Mouse (Mus musculus) midbrain, embryonic 10.5 days (tissue): ENCODE data around the gene Gcgr. TPM values are rescaled to one million over a fixed set of nuclear protein-coding genes. Genes with fewer than 3 reads are reported as not detected.

Experiments
- DNase-seq: peaks from one replicate; pipeline ENCODE4 v3.0.0-alpha.2; 2017; ENCODE audit warnings: low spot score
- H3K27ac ChIP-seq: fragments of 300-500 bp; sonication (generic); replicated peaks from 2 replicates; pipeline ENCODE4 v1.5.1; 2016; ENCODE audit warnings: mild to moderate bottlenecking
- H3K27me3 ChIP-seq: fragments of 300-500 bp; sonication (generic); 2 replicates; pipeline ENCODE4 v1.6.1; 2016; ENCODE audit warnings: low read depth, mild to moderate bottlenecking; ENCODE audit not compliant: poor library complexity, severe bottlenecking
- H3K36me3 ChIP-seq: fragments of 300-500 bp; sonication (generic); 2 replicates; pipeline ENCODE4 v1.6.1; 2016; ENCODE audit warnings: mild to moderate bottlenecking, moderate library complexity
- H3K4me1 ChIP-seq: fragments of 300-500 bp; sonication (generic); 2 replicates; pipeline ENCODE4 v1.6.1; 2016
- H3K4me3 ChIP-seq: fragments of 300-500 bp; sonication (generic); 2 replicates; pipeline ENCODE4 v1.5.1; 2016; ENCODE audit warnings: mild to moderate bottlenecking, moderate library complexity
- H3K9me3 ChIP-seq: fragments of 300-500 bp; sonication (generic); replicated peaks from 2 replicates; pipeline ENCODE4 v1.6.1; 2016; ENCODE audit warnings: mild to moderate bottlenecking
- WGBS: fragments of 180-500 bp; shearing (Covaris S2); methylation state at CpG from one replicate; pipeline ENCODE4 v1.1.7; 2016; 5-methylcytosine and 5-hydroxymethylcytosine counted together
- polyA plus RNA-seq: library from polyadenylated mRNA; unstranded; fragments of >200 nt; fragmentation: Nextera tagmentation; extraction: Ambion mirVana; gene quantifications from 2 replicates; pipeline ENCODE4 v1.2.1, GENCODE M21; 2016

The Gcgr gene
- polyA plus RNA-seq, 1 experiment from 2014 or later, result 0.26 TPM

DNA sequence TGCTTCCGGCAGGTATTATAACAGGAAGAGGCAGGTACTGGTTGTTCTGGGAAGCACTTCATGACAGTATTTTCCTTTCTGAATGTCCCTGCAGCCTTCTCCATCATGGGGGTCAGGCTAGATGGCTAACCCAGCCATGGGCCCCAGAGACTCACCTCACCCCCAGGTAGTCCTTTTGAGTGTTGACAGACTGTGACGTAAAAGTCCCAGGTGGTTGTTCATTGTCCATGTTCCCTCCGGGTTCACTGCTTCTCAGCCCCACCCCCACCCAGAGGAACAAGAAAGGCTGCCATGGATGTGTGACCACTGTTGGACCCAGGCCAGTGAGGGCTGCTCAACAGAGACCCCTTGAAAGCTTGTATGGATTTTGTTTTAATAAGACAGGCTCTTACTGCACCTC is 37.1 kb upstream of the Gcgr start:
- Histone ChIP-seq H3K9me3 (no peaks in the 10 kb centered on the region), H3K27me3 (no peaks in the 10 kb centered on the region), H3K27ac (peak overlapping the region; percentile 91), H3K4me1 (peaks cover 49% of the 10 kb centered on the region), H3K36me3 (peaks cover 60% of the 10 kb centered on the region), H3K4me3 (peak overlapping the region; percentile 93)
- DNase-seq, result no peak
- WGBS, result 83% methylated on average over 3 of the region's 3 CpGs

DNA sequence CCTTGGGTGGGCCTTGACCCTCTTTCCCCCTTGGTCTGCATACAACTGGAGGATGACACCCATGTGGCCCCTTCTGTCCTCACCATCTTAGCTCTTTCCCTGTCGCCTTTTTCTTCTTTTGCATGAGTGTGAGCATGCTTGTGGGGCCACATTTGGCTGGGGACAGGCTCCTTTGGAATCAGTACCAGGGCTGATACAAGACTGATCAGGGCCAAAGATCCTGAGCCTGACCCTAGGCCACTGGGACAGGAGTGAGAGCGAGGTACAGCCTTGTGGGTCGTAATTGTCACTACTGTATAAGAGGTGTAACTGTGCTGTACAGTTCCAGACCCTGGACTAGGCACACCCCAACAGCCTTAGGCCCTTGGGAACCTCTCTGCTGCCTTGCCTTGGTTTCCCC is 36.6 kb upstream of the Gcgr start:
- Histone ChIP-seq H3K4me1 (peaks cover 49% of the 10 kb centered on the region), H3K27me3 (no peaks in the 10 kb centered on the region), H3K9me3 (no peaks in the 10 kb centered on the region), H3K36me3 (peaks cover 60% of the 10 kb centered on the region), H3K4me3 (no peak overlapping the region), H3K27ac (no peak overlapping the region)
- 77% methylated on average over 3 of the region's 3 CpGs for WGBS
- no peak for DNase-seq

GRCm38 (mm10) chr11:120497436-120497835 is 33.1 kb upstream of the Gcgr start:
- H3K4me3 ChIP-seq, result no peak overlapping the region
- peaks cover 18% of the 10 kb centered on the region for H3K4me1 ChIP-seq
- DNase-seq, result no peak
- H3K9me3 ChIP-seq, result no peaks in the 10 kb centered on the region
- H3K36me3 ChIP-seq, result peaks cover 56% of the 10 kb centered on the region
- H3K27ac ChIP-seq, result no peak overlapping the region
- 92% methylated on average over 3 of the region's 3 CpGs for WGBS
- no peaks in the 10 kb centered on the region for H3K27me3 ChIP-seq

DNA sequence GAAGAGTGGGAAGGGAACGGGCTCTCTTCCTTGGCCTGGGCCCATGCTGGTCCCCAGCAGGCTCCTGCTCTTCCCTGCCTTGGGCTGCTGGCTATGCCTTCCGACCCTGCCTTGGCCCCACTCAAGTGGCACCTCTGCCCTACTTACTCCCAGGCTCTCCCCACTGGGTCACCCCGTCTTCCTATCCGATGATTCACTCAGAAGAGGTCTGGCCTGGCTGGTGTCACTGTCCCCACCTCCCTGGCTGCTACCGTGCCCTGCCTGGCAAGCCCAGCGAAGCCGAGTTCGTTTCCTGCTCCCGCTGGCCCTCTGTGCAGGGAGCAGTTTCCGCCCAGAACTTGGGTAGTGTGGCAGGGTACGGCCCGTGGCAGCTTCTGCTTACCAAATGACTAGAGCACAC is 32.3 kb upstream of the Gcgr start:
- H3K27ac ChIP-seq, result no peak overlapping the region
- H3K36me3 ChIP-seq, result peaks cover 56% of the 10 kb centered on the region
- peaks cover 10% of the 10 kb centered on the region for H3K4me1 ChIP-seq
- H3K27me3 ChIP-seq, result no peaks in the 10 kb centered on the region
- no peak overlapping the region for H3K4me3 ChIP-seq
- no peak for DNase-seq
- WGBS, result 97% methylated on average over 12 of the region's 12 CpGs
- no peaks in the 10 kb centered on the region for H3K9me3 ChIP-seq

DNA sequence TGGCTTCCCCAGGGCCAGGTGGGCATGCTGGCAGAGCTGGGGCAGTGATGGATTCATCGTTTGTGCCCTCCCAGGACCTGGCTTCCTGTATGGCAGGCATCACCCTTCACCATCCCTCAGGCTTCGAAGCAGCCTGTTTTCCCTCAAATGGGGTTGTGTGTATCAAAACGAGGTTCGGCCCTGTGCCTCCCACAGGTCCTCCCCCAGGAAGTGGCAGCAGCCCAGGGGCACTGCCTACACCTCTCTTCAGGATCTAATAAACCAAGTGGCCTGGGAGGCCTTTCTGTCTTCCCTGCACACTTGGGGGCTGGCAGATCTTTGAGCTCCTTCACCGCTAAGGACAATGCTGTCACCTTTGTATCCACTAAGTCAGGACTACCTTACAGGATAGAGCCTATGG is 31.6 kb upstream of the Gcgr start:
- Histone ChIP-seq H3K36me3 (peaks cover 56% of the 10 kb centered on the region), H3K27ac (no peak overlapping the region), H3K9me3 (no peaks in the 10 kb centered on the region), H3K4me3 (no peak overlapping the region), H3K27me3 (no peaks in the 10 kb centered on the region), H3K4me1 (peaks cover 4% of the 10 kb centered on the region)
- 89% methylated on average over 5 of the region's 5 CpGs for WGBS
- DNase-seq, result no peak

GRCm38 (mm10) chr11:120499894-120500293 is 30.6 kb upstream of the Gcgr start:
- WGBS, result 80% methylated on average over 6 of the region's 6 CpGs
- H3K9me3 ChIP-seq, result no peaks in the 10 kb centered on the region
- no peak for DNase-seq
- no peak overlapping the region for H3K4me3 ChIP-seq
- H3K27me3 ChIP-seq, result no peaks in the 10 kb centered on the region
- peaks cover 46% of the 10 kb centered on the region for H3K36me3 ChIP-seq
- H3K27ac ChIP-seq, result no peak overlapping the region
- no peaks in the 10 kb centered on the region for H3K4me1 ChIP-seq

DNA sequence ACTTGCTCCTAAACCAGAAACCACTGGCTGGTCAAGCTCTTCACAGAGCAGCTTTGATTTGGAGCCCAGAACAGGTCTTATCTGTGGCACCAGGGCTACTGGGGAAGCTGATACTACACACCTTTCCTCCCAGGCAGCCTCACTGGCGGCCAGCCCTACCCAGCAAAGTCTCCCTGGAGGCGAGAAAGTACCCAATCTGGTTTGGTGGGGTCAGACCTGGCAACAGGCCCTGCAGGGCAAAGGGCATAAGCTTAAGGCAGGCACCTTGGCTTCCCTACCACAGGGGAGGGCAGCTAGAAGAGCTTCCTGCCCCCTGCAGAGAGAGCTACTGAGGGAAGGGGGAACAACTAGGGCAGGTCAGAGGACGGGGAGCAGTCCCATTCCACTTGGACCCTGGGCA is 30.1 kb upstream of the Gcgr start:
- WGBS, result 26% methylated on average over 3 of the region's 3 CpGs
- no peak for DNase-seq
- Histone ChIP-seq H3K4me3 (no peak overlapping the region), H3K27ac (no peak overlapping the region), H3K4me1 (no peaks in the 10 kb centered on the region), H3K9me3 (no peaks in the 10 kb centered on the region), H3K27me3 (no peaks in the 10 kb centered on the region), H3K36me3 (peaks cover 41% of the 10 kb centered on the region)

DNA sequence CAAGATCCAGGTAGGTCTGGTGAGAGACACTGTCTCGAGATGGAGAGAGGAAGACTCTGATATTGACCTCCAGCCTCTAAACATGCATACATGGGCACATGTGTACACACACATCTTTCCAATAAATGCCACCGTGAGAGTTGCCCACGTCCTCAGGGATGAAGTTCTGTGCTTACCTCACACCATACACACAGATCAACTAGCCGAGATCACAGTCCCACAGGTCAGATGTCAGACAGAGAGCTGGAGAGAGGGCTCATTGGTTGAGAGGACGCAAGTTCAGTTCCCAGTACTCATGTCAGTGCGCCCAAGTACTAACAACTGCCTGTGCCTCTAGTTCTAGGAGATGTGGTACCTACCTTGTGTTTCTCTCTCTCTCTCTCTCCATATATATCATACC is 29.5 kb upstream of the Gcgr start:
- Histone ChIP-seq H3K27ac (no peak overlapping the region), H3K4me3 (no peak overlapping the region), H3K27me3 (no peaks in the 10 kb centered on the region), H3K9me3 (no peaks in the 10 kb centered on the region), H3K36me3 (peaks cover 34% of the 10 kb centered on the region), H3K4me1 (no peaks in the 10 kb centered on the region)
- WGBS, result 69% methylated on average over 6 of the region's 6 CpGs
- DNase-seq, result no peak

- WGBS, result 95% methylated on average over 4 of the region's 4 CpGs
- Histone ChIP-seq H3K27ac (no peak overlapping the region), H3K36me3 (peaks cover 28% of the 10 kb centered on the region), H3K9me3 (no peaks in the 10 kb centered on the region), H3K4me3 (no peak overlapping the region), H3K27me3 (no peaks in the 10 kb centered on the region), H3K4me1 (no peaks in the 10 kb centered on the region)
- DNase-seq, result no peak
These were observed 28.8 kb upstream of the Gcgr start for GRCm38 (mm10) chr11:120501701-120502100.

DNA sequence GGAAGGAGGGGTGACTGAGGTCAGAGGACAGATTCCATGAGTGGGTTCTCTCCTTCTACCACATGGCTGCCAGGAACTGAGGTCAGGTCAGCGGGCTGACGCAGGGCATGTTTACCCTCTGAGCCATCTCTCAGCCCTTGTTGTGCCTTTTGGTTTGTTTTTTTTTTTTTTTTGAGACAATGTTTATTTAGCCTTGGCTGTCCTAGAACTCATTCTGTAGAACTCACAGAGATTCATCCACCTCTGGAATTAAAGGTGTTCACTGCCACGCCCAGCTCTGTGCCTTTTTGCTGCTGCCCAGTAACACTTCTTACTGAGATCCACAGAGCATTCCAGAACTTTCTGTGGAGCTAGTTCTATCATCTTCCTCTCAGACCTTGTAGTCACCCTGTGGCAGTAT is 24.8 kb upstream of the Gcgr start:
- Histone ChIP-seq H3K36me3 (no peaks in the 10 kb centered on the region), H3K4me3 (no peak overlapping the region), H3K27me3 (no peaks in the 10 kb centered on the region; the same call in 1 of the 2 replicates), H3K4me1 (peaks cover 12% of the 10 kb centered on the region), H3K27ac (no peak overlapping the region), H3K9me3 (no peaks in the 10 kb centered on the region)
- 92% methylated on average over 3 of the region's 3 CpGs for WGBS
- DNase-seq, result no peak

DNA sequence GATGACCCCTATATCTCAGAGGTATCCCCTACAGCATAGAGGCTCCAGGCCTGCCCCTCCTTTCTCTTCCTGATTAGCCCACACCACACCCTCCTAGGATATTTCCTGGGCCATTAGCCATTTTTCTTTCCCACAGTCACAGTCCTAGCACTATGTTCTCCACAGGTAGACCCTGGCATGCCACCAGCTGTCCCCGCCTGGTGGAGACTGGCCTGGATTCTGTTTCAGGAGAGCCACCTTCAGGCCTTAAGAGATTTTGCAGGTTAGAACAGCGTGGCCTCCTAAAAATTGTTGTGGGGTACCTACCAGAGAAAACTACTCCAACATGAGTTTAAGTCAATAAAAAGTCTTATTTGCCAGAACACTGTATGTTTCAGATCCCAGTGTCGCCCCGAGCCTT is 23.6 kb upstream of the Gcgr start:
- peaks cover 4% of the 10 kb centered on the region for H3K27me3 ChIP-seq
- H3K27ac ChIP-seq, result no peak overlapping the region
- H3K4me3 ChIP-seq, result no peak overlapping the region
- no peaks in the 10 kb centered on the region for H3K9me3 ChIP-seq
- H3K36me3 ChIP-seq, result no peaks in the 10 kb centered on the region
- WGBS, result 55% methylated on average over 4 of the region's 4 CpGs
- peaks cover 18% of the 10 kb centered on the region for H3K4me1 ChIP-seq
- no peak for DNase-seq

GRCm38 (mm10) chr11:120507611-120508289 is 22.7 kb upstream of the Gcgr start:
- Histone ChIP-seq H3K4me3 (no peak overlapping the region), H3K27ac (no peak overlapping the region), H3K27me3 (peaks cover 5% of the 10 kb centered on the region), H3K36me3 (no peaks in the 10 kb centered on the region), H3K4me1 (peaks cover 18% of the 10 kb centered on the region), H3K9me3 (no peaks in the 10 kb centered on the region)
- 87% methylated on average over 13 of the region's 13 CpGs for WGBS
- DNase-seq, result no peak

GRCm38 (mm10) chr11:120508290-120508870 is 22.1 kb upstream of the Gcgr start:
- H3K27me3 ChIP-seq, result peaks cover 5% of the 10 kb centered on the region
- no peaks in the 10 kb centered on the region for H3K36me3 ChIP-seq
- H3K9me3 ChIP-seq, result no peaks in the 10 kb centered on the region
- 86% methylated on average over 9 of the region's 9 CpGs for WGBS
- H3K27ac ChIP-seq, result no peak overlapping the region
- H3K4me3 ChIP-seq, result no peak overlapping the region
- H3K4me1 ChIP-seq, result peaks cover 22% of the 10 kb centered on the region
- DNase-seq, result no peak
